Mouse (Mus musculus) myocyte (in vitro differentiated cells): ENCODE results near the gene Serinc4. TPM values are rescaled to one million over a fixed set of nuclear protein-coding genes. Genes with fewer than 3 reads are reported as not detected.
A peak's percentile ranks its signal among the peaks of the same experiment; 100 is the strongest.

ENCODE experiments used
- H3K27me3 ChIP-seq: one replicate; pipeline ENCODE4 v1.6.1; 2011; ENCODE audit not compliant: control insufficient read depth, insufficient read depth, insufficient read length
- H3K36me3 ChIP-seq: one replicate; pipeline ENCODE4 v1.6.1; 2011; ENCODE audit not compliant: control insufficient read depth, insufficient read depth
- H3K4me2 ChIP-seq: one replicate; pipeline ENCODE4 v1.6.1; 2011; ENCODE audit warnings: low read depth, control low read depth
- H3K4me3 ChIP-seq: one replicate; pipeline ENCODE4 v1.5.1; 2011; ENCODE audit warnings: mild to moderate bottlenecking, control low read depth, moderate library complexity
- H3K79me2 ChIP-seq: one replicate; pipeline ENCODE4 v1.6.1; 2011; ENCODE audit not compliant: control insufficient read depth, insufficient read depth
- H3ac ChIP-seq: one replicate; pipeline ENCODE4 v1.6.1; 2011; ENCODE audit not compliant: control insufficient read depth, insufficient read length
- CEBPB ChIP-seq: IDR thresholded peaks from 2 replicates; pipeline ENCODE4 v1.6.1; 2011; ENCODE audit warnings: mild to moderate bottlenecking, moderate library complexity; ENCODE audit not compliant: poor library complexity, insufficient read depth, severe bottlenecking
- E2F4 ChIP-seq: IDR thresholded peaks from one replicate; pipeline ENCODE4 v1.6.1; 2011; ENCODE audit warnings: mild to moderate bottlenecking, control low read depth, moderate library complexity; ENCODE audit not compliant: insufficient read depth
- MAX ChIP-seq: IDR thresholded peaks from one replicate; pipeline ENCODE4 v1.6.1; 2011; ENCODE audit warnings: low read depth, mild to moderate bottlenecking, control low read depth
- MYOD1 ChIP-seq, 3 experiments: IDR thresholded peaks; one replicate each; pipeline ENCODE4 v1.6.1; 2011; ENCODE audit warnings: control low read depth in 2 of 3, low read depth in 2 of 3, mild to moderate bottlenecking in 2 of 3, moderate library complexity in 1 of 3; ENCODE audit not compliant: insufficient read length in 2 of 3, control insufficient read depth in 1 of 3
- MYOG ChIP-seq, 3 experiments: IDR thresholded peaks; one replicate each; pipeline ENCODE4 v1.6.1; 2011; ENCODE audit warnings: control low read depth in 2 of 3, low read depth in 2 of 3, mild to moderate bottlenecking in 2 of 3; ENCODE audit not compliant: insufficient read length in 2 of 3, control insufficient read depth in 1 of 3, insufficient read depth in 1 of 3
- POLR2A ChIP-seq: IDR thresholded peaks from one replicate; pipeline ENCODE4 v1.6.1; 2011; ENCODE audit warnings: low read depth, mild to moderate bottlenecking, control low read depth, moderate library complexity; ENCODE audit not compliant: insufficient read length
- POLR2AphosphoS2 ChIP-seq: IDR thresholded peaks from one replicate; pipeline ENCODE4 v1.6.1; 2011; ENCODE audit warnings: low read depth, control low read depth; ENCODE audit not compliant: insufficient read length
- REST ChIP-seq: IDR thresholded peaks from one replicate; pipeline ENCODE4 v1.6.1; 2011; ENCODE audit warnings: mild to moderate bottlenecking, control low read depth, moderate library complexity; ENCODE audit not compliant: insufficient read depth, insufficient read length
- SRF ChIP-seq: IDR thresholded peaks from one replicate; pipeline ENCODE4 v1.6.1; 2011; ENCODE audit warnings: low read depth; ENCODE audit not compliant: control insufficient read depth, insufficient read length
- TCF12 ChIP-seq: IDR thresholded peaks from one replicate; pipeline ENCODE4 v1.6.1; 2011; ENCODE audit warnings: mild to moderate bottlenecking, control low read depth; ENCODE audit not compliant: poor library complexity, insufficient read depth, severe bottlenecking
- TCF3 ChIP-seq: IDR thresholded peaks from one replicate; pipeline ENCODE4 v1.6.1; 2011; ENCODE audit warnings: low read depth, control low read depth; ENCODE audit not compliant: insufficient read length
- USF1 ChIP-seq: IDR thresholded peaks from one replicate; pipeline ENCODE4 v1.6.1; 2011; ENCODE audit warnings: low read depth, mild to moderate bottlenecking, control low read depth, moderate library complexity
- polyA plus RNA-seq: library from polyadenylated mRNA; unstranded; fragments of >200 nt; fragmentation: generic; extraction: Trizol; gene quantifications from one replicate; pipeline ENCODE4 v1.2.1, GENCODE M21; 2012; ENCODE audit warnings: missing spikeins

Serinc4 gene
- polyA plus RNA-seq, 1 experiment: 0.32 TPM

GRCm38 (mm10) chr2:121418476-121418875 lies 38.1 kb downstream of the Serinc4 start:
- no peak overlapping the region for H3K4me2 ChIP-seq
- peaks cover 21% of the 10 kb centered on the region for H3K36me3 ChIP-seq

GRCm38 (mm10) chr2:121416356-121416755 lies 40.2 kb downstream of the Serinc4 start:
- TF ChIP-seq SRF (no peak), MYOG (IDR thresholded peaks at IDR 0.05; ENCODE audit: control insufficient read depth in 1 of 3, insufficient read depth in 1 of 3, insufficient read length in 2 of 3, low read depth in 2 of 3) (no peak), TCF3 (no peak), TCF12 (no peak), MYOD1 (IDR thresholded peaks at IDR 0.05; ENCODE audit: control insufficient read depth in 1 of 3, insufficient read length in 2 of 3, low read depth in 2 of 3) (no peak), E2F4 (no peak), POLR2A (no peak), REST (no peak), USF1 (no peak), POLR2AphosphoS2 (no peak), MAX (no peak)
- peaks cover 11% of the 10 kb centered on the region for H3K36me3 ChIP-seq
- no peak overlapping the region for H3K4me3 ChIP-seq
- H3K79me2 ChIP-seq: peaks cover 71% of the 10 kb centered on the region
- peak overlapping the region; percentile 1 for H3K4me2 ChIP-seq
- H3K27me3 ChIP-seq: no peaks in the 10 kb centered on the region
- no peak overlapping the region for H3ac ChIP-seq

More at GRCm38 (mm10) chr2:121418476-121418875, 38.1 kb downstream of the Serinc4 start:
- Histone ChIP-seq H3K79me2 (peaks cover 83% of the 10 kb centered on the region), H3K4me3 (no peak overlapping the region), H3K27me3 (no peaks in the 10 kb centered on the region), H3ac (no peak overlapping the region)
- no peak for TF ChIP-seq USF1
- TF ChIP-seq TCF3: no peak
- TF ChIP-seq MYOG (IDR thresholded peaks at IDR 0.05; ENCODE audit: control insufficient read depth in 1 of 3, insufficient read depth in 1 of 3, insufficient read length in 2 of 3, low read depth in 2 of 3): no peak
- no peak for TF ChIP-seq E2F4
- TF ChIP-seq POLR2AphosphoS2: no peak
- no peak for TF ChIP-seq MYOD1 (IDR thresholded peaks at IDR 0.05; ENCODE audit: control insufficient read depth in 1 of 3, insufficient read length in 2 of 3, low read depth in 2 of 3)
- TF ChIP-seq SRF: no peak
- no peak for TF ChIP-seq TCF12
- TF ChIP-seq CEBPB: no peak
- TF ChIP-seq POLR2A: no peak
- TF ChIP-seq MAX: no peak
- no peak for TF ChIP-seq REST

DNA sequence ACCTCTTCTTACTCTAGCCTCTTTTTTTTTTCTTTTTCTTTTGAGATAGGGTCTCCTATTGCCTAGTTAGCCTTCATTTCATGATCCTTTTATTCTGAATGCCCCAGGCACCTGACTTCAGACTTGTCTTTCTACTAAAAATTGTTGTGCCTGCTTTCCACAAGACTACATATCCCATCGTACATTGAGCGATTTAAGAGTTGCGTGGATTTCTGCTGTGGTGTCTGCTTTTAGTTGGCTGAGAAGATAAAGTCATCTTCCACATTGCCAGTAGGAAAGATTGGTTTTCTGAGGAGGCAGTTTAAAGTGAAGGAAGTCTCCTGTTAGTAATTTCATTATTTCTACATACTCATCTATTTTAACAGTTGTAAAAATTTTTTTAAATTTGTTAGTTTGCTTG lies 41.0 kb downstream of the Serinc4 start:
- peak overlapping the region; percentile 65 for H3K4me2 ChIP-seq
- H3K4me3 ChIP-seq: peak overlapping the region; percentile 65
- no peaks in the 10 kb centered on the region for H3K27me3 ChIP-seq
- TF ChIP-seq CEBPB (no peak), MAX (no peak), POLR2AphosphoS2 (no peak), SRF (no peak), USF1 (no peak), TCF12 (no peak), REST (no peak), TCF3 (no peak), MYOG (IDR thresholded peaks at IDR 0.05; ENCODE audit: control insufficient read depth in 1 of 3, insufficient read depth in 1 of 3, insufficient read length in 2 of 3, low read depth in 2 of 3) (no peak), POLR2A (no peak), MYOD1 (IDR thresholded peaks at IDR 0.05; ENCODE audit: control insufficient read depth in 1 of 3, insufficient read length in 2 of 3, low read depth in 2 of 3) (no peak), E2F4 (no peak)
- H3K36me3 ChIP-seq: peaks cover 11% of the 10 kb centered on the region
- H3ac ChIP-seq: no peak overlapping the region
- peaks cover 63% of the 10 kb centered on the region for H3K79me2 ChIP-seq

DNA sequence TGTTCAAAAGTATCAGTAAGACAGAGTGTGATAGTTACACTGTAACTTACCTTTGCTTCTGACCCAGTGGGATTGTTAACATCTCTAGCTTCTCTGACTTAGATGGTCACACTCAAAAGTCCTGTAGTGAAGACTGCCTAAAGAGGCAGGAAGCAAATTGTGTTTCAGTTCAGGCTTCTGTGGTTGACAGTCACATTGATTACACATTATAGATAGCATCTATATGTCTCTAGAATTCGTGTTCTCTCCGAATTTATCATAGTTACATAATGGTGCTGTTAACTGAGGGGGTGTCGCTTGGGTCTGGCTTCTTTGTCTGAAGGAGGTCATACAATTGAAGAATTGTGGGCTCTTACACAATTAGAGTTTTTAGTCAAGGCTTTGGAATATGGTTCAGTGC lies 41.5 kb downstream of the Serinc4 start:
- H3K79me2 ChIP-seq: peaks cover 59% of the 10 kb centered on the region
- H3K4me3 ChIP-seq: peak overlapping the region; percentile 65
- peaks cover 11% of the 10 kb centered on the region for H3K36me3 ChIP-seq
- TF ChIP-seq SRF (no peak), TCF12 (no peak), MYOG (IDR thresholded peaks at IDR 0.05; ENCODE audit: control insufficient read depth in 1 of 3, insufficient read depth in 1 of 3, insufficient read length in 2 of 3, low read depth in 2 of 3) (no peak), POLR2A (no peak), MYOD1 (IDR thresholded peaks at IDR 0.05; ENCODE audit: control insufficient read depth in 1 of 3, insufficient read length in 2 of 3, low read depth in 2 of 3) (no peak), TCF3 (no peak)
- peak overlapping the region; percentile 65 for H3K4me2 ChIP-seq
- H3K27me3 ChIP-seq: no peaks in the 10 kb centered on the region
- H3ac ChIP-seq: no peak overlapping the region

DNA sequence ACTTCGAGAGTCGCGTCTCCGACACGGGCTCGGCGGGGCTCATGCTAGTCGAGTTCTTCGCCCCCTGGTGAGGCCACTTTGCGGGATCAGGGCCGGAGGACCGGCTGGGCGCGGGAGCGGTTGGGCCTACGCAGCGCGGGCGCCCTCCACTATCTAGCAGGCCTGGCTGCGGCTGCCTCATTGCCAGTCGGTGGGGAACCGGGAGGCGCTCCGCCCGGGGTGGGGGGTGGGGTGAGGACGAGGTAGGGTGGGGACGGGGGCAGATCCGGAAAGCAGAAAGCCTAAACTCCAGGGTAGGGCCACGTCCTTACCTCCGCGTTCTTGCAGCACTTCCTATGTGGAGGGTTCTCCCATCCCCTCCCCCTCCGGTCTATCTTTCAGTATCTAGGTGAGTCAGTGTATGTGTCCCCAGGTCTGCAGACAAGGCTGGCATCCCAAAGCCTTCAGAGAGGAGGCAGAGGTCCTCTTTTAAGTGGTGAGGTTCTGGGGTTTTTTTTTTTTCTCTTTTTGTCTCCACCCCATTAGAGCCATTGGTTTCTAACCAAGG lies 42.4 kb downstream of the Serinc4 start:
- Histone ChIP-seq H3K4me3 (peak overlapping the region; percentile 65), H3K36me3 (peaks cover 11% of the 10 kb centered on the region), H3ac (peak overlapping the region; percentile 92), H3K79me2 (peaks cover 53% of the 10 kb centered on the region), H3K27me3 (no peaks in the 10 kb centered on the region), H3K4me2 (peak overlapping the region; percentile 65)
- no peak for TF ChIP-seq MYOD1 (IDR thresholded peaks at IDR 0.05; ENCODE audit: control insufficient read depth in 1 of 3, insufficient read length in 2 of 3, low read depth in 2 of 3)
- TF ChIP-seq SRF: no peak
- TF ChIP-seq TCF3: no peak
- TF ChIP-seq CEBPB: no peak
- no peak for TF ChIP-seq USF1
- TF ChIP-seq POLR2AphosphoS2: no peak
- TF ChIP-seq MYOG (IDR thresholded peaks at IDR 0.05; ENCODE audit: control insufficient read depth in 1 of 3, insufficient read depth in 1 of 3, insufficient read length in 2 of 3, low read depth in 2 of 3): no peak
- TF ChIP-seq E2F4: no peak
- TF ChIP-seq TCF12: no peak
